Mouse (Mus musculus): Measurements from ENCODE around the gene Wfdc12. TPM values are rescaled to one million over a fixed set of nuclear protein-coding genes. Genes with fewer than 3 reads are reported as not detected.

Gene Wfdc12
- polyA plus RNA-seq, 1 experiment from 2014 or later, result not detected

- Histone ChIP-seq H3K9me3 (replicated peaks; ENCODE audit: low read length) (no peaks in the 10 kb centered on the region), H3K27ac (no peak overlapping the region), H3K27me3 (ENCODE audit: insufficient read depth, low read length) (no peaks in the 10 kb centered on the region), H3K36me3 (ENCODE audit: insufficient read depth, low read length) (no peaks in the 10 kb centered on the region), H3K9ac (ENCODE audit: low read depth, low read length) (no peak overlapping the region), H3K4me3 (replicated peaks; ENCODE audit: low read depth, low read length) (no peak overlapping the region), H3K4me1 (replicated peaks; ENCODE audit: insufficient read depth, low read length) (0 out of 2 replicates have a peak, but pooled peaks cover 5% of the 10 kb centered on the region), H3K4me2 (ENCODE audit: low read length) (no peak overlapping the region)
- no peak for DNase-seq (ENCODE audit: low spot score)
- no peak for TF ChIP-seq CTCF (IDR thresholded peaks at IDR 0.05; ENCODE audit: low read depth)
- ATAC-seq (replicated peaks; ENCODE audit: low FRiP score, low read depth), result no peak
- WGBS, result 94% methylated on average over 12 of the region's 12 CpGs
Measured at GRCm38 (mm10) chr2:164146556-164146955, 43.9 kb downstream of the Wfdc12 start.

DNA sequence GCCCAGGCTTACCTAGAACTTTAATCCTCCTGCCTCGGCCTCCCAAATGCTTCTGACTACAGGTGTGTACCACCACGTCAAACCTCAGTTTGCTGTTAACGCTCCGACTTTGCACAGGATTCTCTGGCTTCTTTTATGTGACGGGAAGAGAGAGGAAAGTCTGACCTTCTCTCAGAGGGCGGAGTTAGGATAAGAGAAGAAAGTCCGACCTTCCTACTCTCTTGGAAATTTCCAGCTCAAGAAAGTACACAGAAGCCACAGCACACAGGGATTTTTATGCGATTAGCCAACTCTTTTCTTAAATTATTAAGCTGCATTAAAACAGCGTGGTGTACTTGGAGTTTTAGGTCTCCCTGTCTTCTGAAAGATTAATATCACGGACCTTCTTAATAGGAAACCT is 45.9 kb downstream of the Wfdc12 start:
- no peak for ATAC-seq (replicated peaks; ENCODE audit: low FRiP score, low read depth)

GRCm38 (mm10) chr2:164144025-164144424 is 46.4 kb downstream of the Wfdc12 start:
- H3K4me3 ChIP-seq (replicated peaks; ENCODE audit: low read depth, low read length), result no peak overlapping the region
- TF ChIP-seq CTCF (IDR thresholded peaks at IDR 0.05; ENCODE audit: low read depth), result no peak
- no peak overlapping the region for H3K9ac ChIP-seq (ENCODE audit: low read depth, low read length)
- DNase-seq (ENCODE audit: low spot score) (peak; percentile 68), ATAC-seq (replicated peaks; ENCODE audit: low FRiP score, low read depth) (peak; percentile 82; the same call in 1 of the 2 replicates)
- WGBS, result 47% methylated on average over 6 of the region's 6 CpGs
- H3K27me3 ChIP-seq (ENCODE audit: insufficient read depth, low read length), result no peaks in the 10 kb centered on the region
- no peaks in the 10 kb centered on the region for H3K4me1 ChIP-seq (replicated peaks; ENCODE audit: insufficient read depth, low read length)
- peak overlapping the region; percentile 38 for H3K27ac ChIP-seq
- 0 out of 2 replicates have a peak overlapping the region, but pooled peaks have one; percentile 8 for H3K4me2 ChIP-seq (ENCODE audit: low read length)
- no peaks in the 10 kb centered on the region for H3K36me3 ChIP-seq (ENCODE audit: insufficient read depth, low read length)
- H3K9me3 ChIP-seq (replicated peaks; ENCODE audit: low read length), result no peaks in the 10 kb centered on the region

More for the DNA sequence above, 45.9 kb downstream of the Wfdc12 start:
- no peak for DNase-seq (ENCODE audit: low spot score)
- Histone ChIP-seq H3K4me1 (replicated peaks; ENCODE audit: insufficient read depth, low read length) (no peaks in the 10 kb centered on the region), H3K36me3 (ENCODE audit: insufficient read depth, low read length) (no peaks in the 10 kb centered on the region), H3K4me3 (replicated peaks; ENCODE audit: low read depth, low read length) (no peak overlapping the region), H3K9me3 (replicated peaks; ENCODE audit: low read length) (no peaks in the 10 kb centered on the region), H3K9ac (ENCODE audit: low read depth, low read length) (no peak overlapping the region), H3K27me3 (ENCODE audit: insufficient read depth, low read length) (no peaks in the 10 kb centered on the region), H3K4me2 (ENCODE audit: low read length) (0 out of 2 replicates have a peak overlapping the region, but pooled peaks have one; percentile 8), H3K27ac (peak overlapping the region; percentile 38)
- WGBS, result 54% methylated on average over 10 of the region's 10 CpGs
- TF ChIP-seq CTCF (IDR thresholded peaks at IDR 0.05; ENCODE audit: low read depth), result no peak

DNA sequence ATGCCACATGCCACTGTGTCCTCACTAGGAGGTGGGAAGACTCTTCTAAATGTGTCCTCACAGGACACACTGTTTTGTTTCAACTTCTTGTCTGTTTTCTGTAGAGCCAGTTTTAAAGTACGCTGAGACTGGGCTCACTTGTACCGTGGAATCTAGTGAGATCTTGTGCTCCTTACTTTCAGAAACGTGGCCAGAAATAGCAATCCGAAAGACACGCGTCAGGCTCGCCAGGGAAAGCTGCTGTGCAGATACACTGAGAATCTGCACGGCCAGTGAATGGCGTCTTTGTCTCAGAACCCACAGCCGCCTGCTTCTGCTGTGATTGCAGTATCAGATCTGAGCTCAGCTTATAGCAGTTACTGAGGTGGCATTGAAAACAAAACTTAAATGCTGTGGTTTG is 48.4 kb downstream of the Wfdc12 start:
- Histone ChIP-seq H3K4me2 (ENCODE audit: low read length) (no peak overlapping the region), H3K9me3 (replicated peaks; ENCODE audit: low read length) (no peaks in the 10 kb centered on the region), H3K4me3 (replicated peaks; ENCODE audit: low read depth, low read length) (no peak overlapping the region), H3K27ac (no peak overlapping the region), H3K4me1 (replicated peaks; ENCODE audit: insufficient read depth, low read length) (no peaks in the 10 kb centered on the region), H3K36me3 (ENCODE audit: insufficient read depth, low read length) (no peaks in the 10 kb centered on the region), H3K27me3 (ENCODE audit: insufficient read depth, low read length) (no peaks in the 10 kb centered on the region), H3K9ac (ENCODE audit: low read depth, low read length) (no peak overlapping the region)
- TF ChIP-seq CTCF (IDR thresholded peaks at IDR 0.05; ENCODE audit: low read depth), result no peak
- DNase-seq (ENCODE audit: low spot score), result no peak
- ATAC-seq (replicated peaks; ENCODE audit: low FRiP score, low read depth), result no peak
- 79% methylated on average over 10 of the region's 10 CpGs for WGBS

Other genes with a start within 250 kb of the Wfdc12 start
- gene Ywhab, start 195.6 kb downstream of the Wfdc12 start, polyA plus RNA-seq (2015; fragmentation: Nextera tagmentation; extraction: Ambion mirVana), result 261 and 288 TPM in 2 replicates
- 2.7 and 4.0 TPM in 2 replicates for gene Pabpc1l, start 165.2 kb downstream of the Wfdc12 start, polyA plus RNA-seq (2015; fragmentation: Nextera tagmentation; extraction: Ambion mirVana)
- 15.2 and 17.1 TPM in 2 replicates for gene Stk4, start 120.3 kb downstream of the Wfdc12 start, polyA plus RNA-seq (2015; fragmentation: Nextera tagmentation; extraction: Ambion mirVana)
- 42.3 and 49.8 TPM in 2 replicates for gene Tomm34, start 119.4 kb downstream of the Wfdc12 start, polyA plus RNA-seq (2015; fragmentation: Nextera tagmentation; extraction: Ambion mirVana)
- 0.14 and 0.27 TPM in 2 replicates for gene Kcns1, start 19.5 kb downstream of the Wfdc12 start, polyA plus RNA-seq (2015; fragmentation: Nextera tagmentation; extraction: Ambion mirVana)
- not detected in 2 replicates for gene Wfdc5, start 7.9 kb downstream of the Wfdc12 start, polyA plus RNA-seq (2015; fragmentation: Nextera tagmentation; extraction: Ambion mirVana)
- not detected in 2 replicates for gene Wfdc15a, start 9.5 kb upstream of the Wfdc12 start, polyA plus RNA-seq (2015; fragmentation: Nextera tagmentation; extraction: Ambion mirVana)
- gene Wfdc15b, start 31.1 kb upstream of the Wfdc12 start, polyA plus RNA-seq (2015; fragmentation: Nextera tagmentation; extraction: Ambion mirVana), result 306 and 341 TPM in 2 replicates
- gene Svs2, start 47.9 kb upstream of the Wfdc12 start, polyA plus RNA-seq (2015; fragmentation: Nextera tagmentation; extraction: Ambion mirVana), result not detected in 2 replicates
- not detected in 2 replicates for gene Svs3b, start 66.0 kb upstream of the Wfdc12 start, polyA plus RNA-seq (2015; fragmentation: Nextera tagmentation; extraction: Ambion mirVana)
- gene Svs4, start 87.9 kb upstream of the Wfdc12 start, polyA plus RNA-seq (2015; fragmentation: Nextera tagmentation; extraction: Ambion mirVana), result not detected in 2 replicates
- gene Svs3a, start 98.7 kb upstream of the Wfdc12 start, polyA plus RNA-seq (2015; fragmentation: Nextera tagmentation; extraction: Ambion mirVana), result not detected in 2 replicates
- gene Svs6, start 126.1 kb upstream of the Wfdc12 start, polyA plus RNA-seq (2015; fragmentation: Nextera tagmentation; extraction: Ambion mirVana), result not detected in 2 replicates
- not detected in 2 replicates for gene Svs5, start 142.1 kb upstream of the Wfdc12 start, polyA plus RNA-seq (2015; fragmentation: Nextera tagmentation; extraction: Ambion mirVana)
- 4.8 and 9.6 TPM in 2 replicates for gene Slpi, start 198.5 kb upstream of the Wfdc12 start, polyA plus RNA-seq (2015; fragmentation: Nextera tagmentation; extraction: Ambion mirVana)
- gene Rbpjl, start 212.5 kb upstream of the Wfdc12 start, polyA plus RNA-seq (2015; fragmentation: Nextera tagmentation; extraction: Ambion mirVana), result not detected in 2 replicates
- 0.46 and 0.62 TPM in 2 replicates for gene Matn4, start 214.6 kb upstream of the Wfdc12 start, polyA plus RNA-seq (2015; fragmentation: Nextera tagmentation; extraction: Ambion mirVana)

All from kidney, postnatal 0 days (tissue).